23 mouse cellular contexts compared by ENCODE assay signal in the genomic region with DNA sequence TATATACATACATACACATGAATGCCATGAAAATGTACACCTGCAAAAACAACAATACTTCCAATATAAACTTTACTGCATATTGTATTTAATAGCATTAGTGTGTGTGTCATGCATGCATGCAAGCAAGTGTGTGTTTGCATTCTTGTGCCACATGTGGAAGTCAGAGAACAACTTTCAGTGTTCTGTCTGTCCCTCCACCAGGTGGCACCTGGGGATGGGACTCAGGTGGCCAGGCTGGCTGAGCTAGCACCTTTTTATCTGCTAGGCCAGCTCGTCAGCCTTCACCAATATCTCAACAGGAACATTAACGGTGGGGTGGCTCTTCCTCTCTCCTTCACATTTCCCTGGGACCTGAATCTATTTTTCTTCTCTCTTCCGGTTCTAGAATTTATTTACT. TPM values are rescaled to one million over a fixed set of nuclear protein-coding genes. Genes with fewer than 3 reads are reported as not detected.
DNase-seq lines count a peak whose midpoint lies in the region; ATAC-seq and TF ChIP-seq lines count a peak whose summit lies in the region.
"Had no signal": no experiment of that assay in that cellular context is flagged by ENCODE, and none has a peak within 500 bp of the region (broad histone marks: within the 10 kb centered on the region; RNA-seq: fewer than 3 reads in every experiment).

No protein-coding gene starts in this region.

- no peak for ATAC-seq in hindbrain, postnatal 0 days
- no peak for ATAC-seq in hindbrain, embryonic 13.5 days (ENCODE audit: low FRiP score)
- no peak for ATAC-seq in midbrain, postnatal 0 days (ENCODE audit: low FRiP score)
- no peak for ATAC-seq in midbrain, embryonic 16.5 days
- ATAC-seq: forebrain, embryonic 15.5 days had no signal

- TF ChIP-seq CTCF in hindbrain, postnatal 0 days (IDR thresholded peaks at IDR 0.05; ENCODE audit: low read depth), result peak; percentile 50
- TF ChIP-seq CTCF in liver, adult 2 months (IDR thresholded peaks at IDR 0.05; ENCODE audit: low read depth, low read length), result peak; percentile 29; the same call in 1 of the 2 replicates
- peak; percentile 62 for TF ChIP-seq CTCF in midbrain, postnatal 0 days (IDR thresholded peaks at IDR 0.05)

- DNase-seq in hindbrain, postnatal 0 days (ENCODE audit: low spot score), result peak; percentile 19
- no peak for DNase-seq in liver, adult 2 months (ENCODE audit: extremely low read depth, low read depth, low spot score)
- no peak for DNase-seq in liver
- DNase-seq in midbrain, postnatal 0 days (ENCODE audit: low spot score), result no peak
- no peak for DNase-seq in right cerebral cortex, postnatal 36 days (ENCODE audit: low spot score in 2 of 2)
- DNase-seq: adrenal gland, postnatal 25 days; cerebellum, adult 9-10 months; gastrocnemius, postnatal 14 days; heart, adult 18-20 months; heart, postnatal 36 days; liver, embryonic 13.5 days; right cerebral cortex, adult 18-20 months; thymus, adult 18-20 months; thymus, postnatal 36 days had no signal

- no peaks in the 10 kb centered on the region for H3K27me3 ChIP-seq in hindbrain, postnatal 0 days (ENCODE audit: insufficient read depth, low read length)
- H3K27me3 ChIP-seq in hindbrain, embryonic 13.5 days, result no peaks in the 10 kb centered on the region
- no peaks in the 10 kb centered on the region for H3K27me3 ChIP-seq in liver, adult 2 months (ENCODE audit: control insufficient read depth, insufficient read depth, low read length)
- no peaks in the 10 kb centered on the region for H3K27me3 ChIP-seq in midbrain, postnatal 0 days (ENCODE audit: insufficient read depth, low read length)
- no peaks in the 10 kb centered on the region for H3K27me3 ChIP-seq in midbrain, embryonic 16.5 days (ENCODE audit: control insufficient read depth, insufficient read depth, low read depth, low read length)
- H3K27me3 ChIP-seq: forebrain, embryonic 15.5 days; heart, embryonic 13.5 days; kidney, embryonic 15.5 days; liver, embryonic 13.5 days; midbrain, embryonic 12.5 days; stomach, embryonic 15.5 days had no signal

- no peak for TF ChIP-seq POLR2A in liver, adult 2 months (IDR thresholded peaks at IDR 0.05; ENCODE audit: extremely low read depth, insufficient read depth, low read length)

- H3K4me2 ChIP-seq in hindbrain, postnatal 0 days (ENCODE audit: low read depth, low read length), result no peak overlapping the region
- H3K4me2 ChIP-seq in hindbrain, embryonic 13.5 days, result no peak overlapping the region
- no peak overlapping the region for H3K4me2 ChIP-seq in midbrain, postnatal 0 days (ENCODE audit: low read depth, low read length, poor library complexity, severe bottlenecking)
- no peak overlapping the region for H3K4me2 ChIP-seq in midbrain, embryonic 16.5 days (ENCODE audit: low read length)
- H3K4me2 ChIP-seq: forebrain, embryonic 15.5 days; heart, embryonic 13.5 days; hindbrain, embryonic 14.5 days; kidney, embryonic 15.5 days; liver, embryonic 13.5 days; midbrain, embryonic 12.5 days; stomach, embryonic 15.5 days had no signal

- H3K4me1 ChIP-seq in hindbrain, postnatal 0 days (ENCODE audit: insufficient read depth, low read length), result no peaks in the 10 kb centered on the region
- H3K4me1 ChIP-seq in hindbrain, embryonic 13.5 days (replicated peaks), result no peaks in the 10 kb centered on the region
- no peaks in the 10 kb centered on the region for H3K4me1 ChIP-seq in liver, adult 2 months (ENCODE audit: control insufficient read depth, insufficient read depth, low read length)
- no peaks in the 10 kb centered on the region for H3K4me1 ChIP-seq in midbrain, postnatal 0 days (ENCODE audit: insufficient read depth, low read length)
- no peaks in the 10 kb centered on the region for H3K4me1 ChIP-seq in midbrain, embryonic 16.5 days (ENCODE audit: control insufficient read depth, insufficient read depth, low read length)
- H3K4me1 ChIP-seq: forebrain, embryonic 15.5 days; kidney, embryonic 15.5 days; midbrain, embryonic 12.5 days; stomach, embryonic 15.5 days had no signal

- no peaks in the 10 kb centered on the region for H3K36me3 ChIP-seq in hindbrain, postnatal 0 days (ENCODE audit: insufficient read depth, low read length)
- peaks cover 8% of the 10 kb centered on the region; the same call in 1 of the 2 replicates for H3K36me3 ChIP-seq in hindbrain, embryonic 13.5 days
- H3K36me3 ChIP-seq in liver, adult 2 months (ENCODE audit: control insufficient read depth, insufficient read depth, low read length), result no peaks in the 10 kb centered on the region
- no peaks in the 10 kb centered on the region for H3K36me3 ChIP-seq in midbrain, postnatal 0 days (ENCODE audit: insufficient read depth, low read length)
- H3K36me3 ChIP-seq in midbrain, embryonic 16.5 days (ENCODE audit: control insufficient read depth, insufficient read depth, low read length), result no peaks in the 10 kb centered on the region
- H3K36me3 ChIP-seq: forebrain, embryonic 15.5 days had no signal

- peaks cover 3% of the 10 kb centered on the region; the same call in 1 of the 2 replicates for H3K79me2 ChIP-seq in liver, adult 2 months (ENCODE audit: control insufficient read depth, insufficient read depth, low read length)

- no peaks in the 10 kb centered on the region for H3K9me3 ChIP-seq in hindbrain, postnatal 0 days (ENCODE audit: low read length)
- H3K9me3 ChIP-seq in hindbrain, embryonic 13.5 days, result no peaks in the 10 kb centered on the region
- H3K9me3 ChIP-seq in midbrain, postnatal 0 days (ENCODE audit: low read length), result no peaks in the 10 kb centered on the region
- H3K9me3 ChIP-seq in midbrain, embryonic 16.5 days (replicated peaks; ENCODE audit: control insufficient read depth, low read length, poor library complexity, severe bottlenecking), result no peaks in the 10 kb centered on the region
- H3K9me3 ChIP-seq: forebrain, embryonic 15.5 days; heart, embryonic 13.5 days; kidney, embryonic 15.5 days; liver, embryonic 13.5 days; midbrain, embryonic 12.5 days; stomach, embryonic 15.5 days had no signal

- no peak overlapping the region for H3K27ac ChIP-seq in hindbrain, postnatal 0 days
- no peak overlapping the region for H3K27ac ChIP-seq in hindbrain, embryonic 13.5 days
- no peak overlapping the region for H3K27ac ChIP-seq in liver, adult 2 months (replicated peaks; ENCODE audit: insufficient read depth, low read depth, low read length)
- no peak overlapping the region for H3K27ac ChIP-seq in midbrain, postnatal 0 days (ENCODE audit: low read depth, low read length)
- H3K27ac ChIP-seq in midbrain, embryonic 16.5 days (ENCODE audit: low read length), result no peak overlapping the region
- H3K27ac ChIP-seq: forebrain, embryonic 15.5 days; heart, embryonic 13.5 days; hindbrain, embryonic 14.5 days; kidney, embryonic 15.5 days; liver, embryonic 13.5 days; midbrain, embryonic 12.5 days; stomach, embryonic 15.5 days had no signal

- H3K4me3 ChIP-seq in hindbrain, postnatal 0 days (ENCODE audit: low read length), result no peak overlapping the region
- no peak overlapping the region for H3K4me3 ChIP-seq in hindbrain, embryonic 13.5 days
- H3K4me3 ChIP-seq in liver, adult 2 months (ENCODE audit: insufficient read depth, low read depth, low read length), result no peak overlapping the region
- no peak overlapping the region for H3K4me3 ChIP-seq in midbrain, postnatal 0 days (ENCODE audit: low read depth, low read length)
- H3K4me3 ChIP-seq in midbrain, embryonic 16.5 days (ENCODE audit: low read depth, low read length), result no peak overlapping the region
- H3K4me3 ChIP-seq: forebrain, embryonic 15.5 days; heart, embryonic 13.5 days; kidney, embryonic 15.5 days; liver, embryonic 13.5 days; midbrain, embryonic 12.5 days; stomach, embryonic 15.5 days had no signal

- 69% methylated on average over 3 of the region's 3 CpGs for WGBS in hindbrain, postnatal 0 days
- WGBS in hindbrain, embryonic 13.5 days, result 59% methylated on average over 3 of the region's 3 CpGs
- 58% methylated on average over 3 of the region's 3 CpGs for WGBS in liver, adult 2 months
- WGBS in midbrain, postnatal 0 days, result 60% methylated on average over 3 of the region's 3 CpGs
- 58% methylated on average over 3 of the region's 3 CpGs for WGBS in midbrain, embryonic 16.5 days

- no peak overlapping the region for H3K9ac ChIP-seq in hindbrain, postnatal 0 days (replicated peaks; ENCODE audit: low read length)
- H3K9ac ChIP-seq in hindbrain, embryonic 13.5 days, result no peak overlapping the region
- no peak overlapping the region for H3K9ac ChIP-seq in liver, adult 2 months (ENCODE audit: low read depth, low read length)
- 0 out of 2 replicates have a peak overlapping the region, but pooled peaks have one; percentile 4 for H3K9ac ChIP-seq in midbrain, postnatal 0 days (replicated peaks; ENCODE audit: low read length, poor library complexity, severe bottlenecking)
- H3K9ac ChIP-seq in midbrain, embryonic 16.5 days (ENCODE audit: low read depth, low read length), result no peak overlapping the region
- H3K9ac ChIP-seq: forebrain, embryonic 15.5 days; heart, embryonic 13.5 days; hindbrain, embryonic 14.5 days; kidney, embryonic 15.5 days; liver, embryonic 13.5 days; midbrain, embryonic 12.5 days; stomach, embryonic 15.5 days had no signal

RNA-seq across cellular contexts. Expression of a gene that starts 7.7 kb away (rescaled TPM):
- 22.0 and 31.5 TPM in 2 replicates for total RNA-seq in hindbrain, postnatal 0 days (2014; rRNA removed)
- 32.9 and 35.2 TPM in 2 replicates for polyA plus RNA-seq in hindbrain, postnatal 0 days (2015; fragmentation: Nextera tagmentation; extraction: Ambion mirVana)
- polyA plus RNA-seq in hindbrain, embryonic 13.5 days (2015; fragmentation: Nextera tagmentation; extraction: Ambion mirVana), result 23.5 and 23.6 TPM in 2 replicates
- 5.6 and 7.7 TPM in 2 replicates for total RNA-seq in liver, adult 2 months (2014; rRNA removed)
- polyA plus RNA-seq in liver, adult 2 months (2012; rRNA removed), result 9.7 and 12.0 TPM in 2 replicates
- 21.3 and 25.5 TPM in 2 replicates for total RNA-seq in midbrain, postnatal 0 days (2014; rRNA removed)
- polyA plus RNA-seq in midbrain, postnatal 0 days (2015; fragmentation: Nextera tagmentation; extraction: Ambion mirVana), result 29.5 and 35.2 TPM in 2 replicates
- 24.7 and 31.2 TPM in 2 replicates for polyA plus RNA-seq in midbrain, embryonic 16.5 days (2015; fragmentation: Nextera tagmentation; extraction: Ambion mirVana)

RNA-seq across cellular contexts. Expression of a gene that starts 23.2 kb away (rescaled TPM):
- total RNA-seq in hindbrain, postnatal 0 days (2014; rRNA removed), result 18.3 and 19.8 TPM in 2 replicates
- polyA plus RNA-seq in hindbrain, postnatal 0 days (2015; fragmentation: Nextera tagmentation; extraction: Ambion mirVana), result 9.2 and 9.7 TPM in 2 replicates
- 14.9 and 15.8 TPM in 2 replicates for polyA plus RNA-seq in hindbrain, embryonic 13.5 days (2015; fragmentation: Nextera tagmentation; extraction: Ambion mirVana)
- 0.09 and 0.27 TPM in 2 replicates for total RNA-seq in liver, adult 2 months (2014; rRNA removed)
- polyA plus RNA-seq in liver, adult 2 months (2012; rRNA removed), result 0.16 and 0.24 TPM in 2 replicates
- 20.9 and 26.5 TPM in 2 replicates for total RNA-seq in midbrain, postnatal 0 days (2014; rRNA removed)
- polyA plus RNA-seq in midbrain, postnatal 0 days (2015; fragmentation: Nextera tagmentation; extraction: Ambion mirVana), result 8.7 and 10.1 TPM in 2 replicates
- 11.9 and 14.3 TPM in 2 replicates for polyA plus RNA-seq in midbrain, embryonic 16.5 days (2015; fragmentation: Nextera tagmentation; extraction: Ambion mirVana)
- total RNA-seq: megakaryocyte, adult 5-6 weeks had no signal

RNA-seq across cellular contexts. Expression of a gene that starts 31.4 kb away (rescaled TPM):
- total RNA-seq in hindbrain, postnatal 0 days (2014; rRNA removed), result 29.7 and 30.2 TPM in 2 replicates
- 29.1 and 30.0 TPM in 2 replicates for polyA plus RNA-seq in hindbrain, postnatal 0 days (2015; fragmentation: Nextera tagmentation; extraction: Ambion mirVana)
- 13.7 TPM in 2 replicates for polyA plus RNA-seq in hindbrain, embryonic 13.5 days (2015; fragmentation: Nextera tagmentation; extraction: Ambion mirVana)
- 0.18 and 0.27 TPM in 2 replicates for total RNA-seq in liver, adult 2 months (2014; rRNA removed)
- polyA plus RNA-seq in liver, adult 2 months (2012; rRNA removed), result 1.7 and 2.0 TPM in 2 replicates
- 17.3 and 18.2 TPM in 2 replicates for total RNA-seq in midbrain, postnatal 0 days (2014; rRNA removed)
- 26.8 and 27.1 TPM in 2 replicates for polyA plus RNA-seq in midbrain, postnatal 0 days (2015; fragmentation: Nextera tagmentation; extraction: Ambion mirVana)
- polyA plus RNA-seq in midbrain, embryonic 16.5 days (2015; fragmentation: Nextera tagmentation; extraction: Ambion mirVana), result 25.4 and 29.9 TPM in 2 replicates
